Mouse (Mus musculus) spleen, postnatal 4 days (tissue): ENCODE results near the gene Jak2.
A peak's percentile ranks its signal among the peaks of the same experiment; 100 is the strongest.

Source experiments
- DNase-seq, 2 experiments: peaks; one replicate each; pipeline ENCODE4 v3.0.0; 2022; ENCODE audit warnings: low spot score in 2 of 2

The Jak2 gene

GRCm38 (mm10) chr19:29251191-29251957 is at the start of gene Jak2:
Jak2 (plus strand) TSS chr19:29251828.
- peak; percentile 94 to 98 for DNase-seq

- peak in 1 of 2 experiments; percentile 40 for DNase-seq
These were observed 48.3 kb upstream of the Jak2 start for GRCm38 (mm10) chr19:29203337-29203736.

- no peak for DNase-seq
These were observed 47.0 kb upstream of the Jak2 start for GRCm38 (mm10) chr19:29204583-29204982.

- DNase-seq: no peak
These were observed 46.4 kb upstream of the Jak2 start for GRCm38 (mm10) chr19:29205267-29205666.

- no peak for DNase-seq
These were observed 41.7 kb upstream of the Jak2 start for GRCm38 (mm10) chr19:29209898-29210297.

GRCm38 (mm10) chr19:29210319-29210718 is 41.3 kb upstream of the Jak2 start:
- no peak for DNase-seq

- DNase-seq: no peak
These were observed 35.7 kb upstream of the Jak2 start for GRCm38 (mm10) chr19:29215811-29216509.

- DNase-seq: no peak
These were observed 29.8 kb upstream of the Jak2 start for GRCm38 (mm10) chr19:29221867-29222266.

- DNase-seq: no peak
These were observed 26.7 kb upstream of the Jak2 start for GRCm38 (mm10) chr19:29224968-29225367.

GRCm38 (mm10) chr19:29226996-29227395 is 24.6 kb upstream of the Jak2 start:
- DNase-seq: no peak

GRCm38 (mm10) chr19:29227941-29228590 is 23.6 kb upstream of the Jak2 start:
- peak; percentile 35 to 66 for DNase-seq

GRCm38 (mm10) chr19:29228989-29229388 is 22.6 kb upstream of the Jak2 start:
- no peak for DNase-seq

GRCm38 (mm10) chr19:29232738-29233137 is 18.9 kb upstream of the Jak2 start:
- DNase-seq: no peak

GRCm38 (mm10) chr19:29236658-29237385 is 14.8 kb upstream of the Jak2 start:
- DNase-seq: no peak

- DNase-seq: no peak
These were observed 13.5 kb upstream of the Jak2 start for GRCm38 (mm10) chr19:29238171-29238570.

GRCm38 (mm10) chr19:29239513-29240235 is 12.0 kb upstream of the Jak2 start:
- DNase-seq: no peak

GRCm38 (mm10) chr19:29240676-29241075 is 11.0 kb upstream of the Jak2 start:
- no peak for DNase-seq

GRCm38 (mm10) chr19:29241581-29241980 is 10.0 kb upstream of the Jak2 start:
- DNase-seq: no peak

GRCm38 (mm10) chr19:29249933-29250332 is 1.7 kb upstream of the Jak2 start:
- no peak for DNase-seq

GRCm38 (mm10) chr19:29251958-29252801 is 552 bp downstream of the Jak2 start:
- DNase-seq: peak; percentile 65 to 83
